ENCODE assay signal across 11 mouse cellular contexts in the genomic region with DNA sequence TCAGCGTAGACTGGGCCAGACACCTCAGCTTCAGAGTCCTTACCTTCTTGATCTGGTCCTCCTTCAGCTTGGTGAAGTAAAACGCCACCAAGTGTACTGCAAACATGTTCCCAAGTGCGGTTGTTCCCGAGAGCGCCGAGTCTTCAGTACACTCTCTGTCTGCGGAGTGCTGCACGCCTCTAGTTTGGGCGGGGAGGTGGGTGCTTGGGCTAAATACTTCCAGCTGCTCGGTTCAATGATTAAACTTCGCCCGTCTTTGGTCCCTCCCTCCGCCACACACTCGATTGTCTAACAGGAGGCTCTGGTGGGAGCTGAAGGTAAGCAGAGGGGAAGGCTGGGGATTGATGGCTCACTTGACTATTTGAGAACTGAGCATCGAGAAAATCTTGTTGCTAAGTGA. TPM values are rescaled to one million over a fixed set of nuclear protein-coding genes. Genes with fewer than 3 reads are reported as not detected.
DNase-seq lines count a peak whose midpoint lies in the region; ATAC-seq and TF ChIP-seq lines count a peak whose summit lies in the region.
"Had no signal": no experiment of that assay in that cellular context is flagged by ENCODE, and none has a peak within 500 bp of the region (broad histone marks: within the 10 kb centered on the region; RNA-seq: fewer than 3 reads in every experiment).

A gene (minus strand): TSS at position 237 of the 400 bp plus-strand sequence.

- TF ChIP-seq POLR2A in heart, adult 2 months (IDR thresholded peaks at IDR 0.05; ENCODE audit: insufficient read depth, low read depth, low read length): no peak

- H3K36me3 ChIP-seq in heart, embryonic 15.5 days: no peaks in the 10 kb centered on the region
- no peaks in the 10 kb centered on the region for H3K36me3 ChIP-seq in heart, adult 2 months (ENCODE audit: control insufficient read depth, insufficient read depth, low read length)
- H3K36me3 ChIP-seq in liver, embryonic 12.5 days: no peaks in the 10 kb centered on the region
- H3K36me3 ChIP-seq in stomach, embryonic 16.5 days (ENCODE audit: control insufficient read depth, insufficient read depth, low read length): no peaks in the 10 kb centered on the region

- H3K4me2 ChIP-seq in heart, embryonic 15.5 days: no peak within 1 kb of the TSS
- peak within 1 kb of the TSS; percentile 35 for H3K4me2 ChIP-seq in liver, embryonic 12.5 days
- peak within 1 kb of the TSS; percentile 31 for H3K4me2 ChIP-seq in stomach, embryonic 16.5 days (ENCODE audit: low read depth, low read length)

- DNase-seq in heart, adult 2 months: no peak
- peak; percentile 20 for DNase-seq in kidney, adult 18-20 months
- DNase-seq in ovary, postnatal 36 days (ENCODE audit: low spot score): no peak
- no peak for DNase-seq in adrenal gland, postnatal 25 days
- DNase-seq in cerebellum, adult 11 months: no peak
- DNase-seq: heart, postnatal 14 days had no signal

- intact Hi-C loops in heart, adult 2 months (cut with DNase I): no loop called here

- H3K9ac ChIP-seq in heart, embryonic 15.5 days: no peak within 1 kb of the TSS
- H3K9ac ChIP-seq in heart, adult 2 months (ENCODE audit: low read depth, low read length): no peak within 1 kb of the TSS
- no peak within 1 kb of the TSS for H3K9ac ChIP-seq in liver, embryonic 12.5 days
- H3K9ac ChIP-seq in stomach, embryonic 16.5 days (ENCODE audit: low read length): peak within 1 kb of the TSS; percentile 14

- TF ChIP-seq CTCF in heart, adult 2 months (IDR thresholded peaks at IDR 0.05): no peak

- ATAC-seq in heart, embryonic 15.5 days (replicated peaks; ENCODE audit: insufficient number of reproducible peaks, insufficient read depth, low FRiP score, low read depth): no peak
- ATAC-seq in liver, embryonic 12.5 days: peak; percentile 38; the same call in 1 of the 2 replicates
- peak; percentile 63; the same call in 1 of the 2 replicates for ATAC-seq in stomach, embryonic 16.5 days (ENCODE audit: insufficient read depth, low FRiP score)

- 61% methylated on average over 15 of the region's 15 CpGs for WGBS in heart, embryonic 15.5 days
- WGBS in heart, adult 2 months: 66% methylated on average over 15 of the region's 15 CpGs
- 50% methylated on average over 15 of the region's 15 CpGs for WGBS in liver, embryonic 12.5 days (ENCODE audit: insufficient replicate concordance)
- WGBS in stomach, embryonic 16.5 days: 37% methylated on average over 15 of the region's 15 CpGs

- H3K4me1 ChIP-seq in heart, embryonic 15.5 days (replicated peaks): peaks cover 14% of the 10 kb centered on the region
- H3K4me1 ChIP-seq in heart, adult 2 months (ENCODE audit: control insufficient read depth, insufficient read depth, low read length): no peaks in the 10 kb centered on the region
- peaks cover 13% of the 10 kb centered on the region for H3K4me1 ChIP-seq in liver, embryonic 12.5 days
- H3K4me1 ChIP-seq in stomach, embryonic 16.5 days (ENCODE audit: control insufficient read depth, insufficient read depth, low read length): peaks cover 5% of the 10 kb centered on the region; the same call in 1 of the 2 replicates

- H3K4me3 ChIP-seq in heart, embryonic 15.5 days: no peak within 1 kb of the TSS
- H3K4me3 ChIP-seq in heart, adult 2 months: no peak within 1 kb of the TSS
- H3K4me3 ChIP-seq in liver, embryonic 12.5 days: peak within 1 kb of the TSS; percentile 15; the same call in 1 of the 2 replicates
- H3K4me3 ChIP-seq in stomach, embryonic 16.5 days (replicated peaks; ENCODE audit: low read length): peak within 1 kb of the TSS; percentile 19

- H3K27me3 ChIP-seq in heart, embryonic 15.5 days: no peaks in the 10 kb centered on the region
- H3K27me3 ChIP-seq in heart, adult 2 months (ENCODE audit: control insufficient read depth, insufficient read depth, low read length): no peaks in the 10 kb centered on the region
- 0 out of 2 replicates have a peak, but pooled peaks cover 7% of the 10 kb centered on the region for H3K27me3 ChIP-seq in liver, embryonic 12.5 days (replicated peaks)
- H3K27me3 ChIP-seq in stomach, embryonic 16.5 days (ENCODE audit: control insufficient read depth, insufficient read depth, low read length): no peaks in the 10 kb centered on the region

- no peaks in the 10 kb centered on the region for H3K79me2 ChIP-seq in heart, adult 2 months (replicated peaks; ENCODE audit: control insufficient read depth, insufficient read depth, low read length)

- TF ChIP-seq EP300 in heart, adult 2 months (IDR thresholded peaks at IDR 0.05; ENCODE audit: insufficient read depth, low read depth, low read length): no peak

- no peaks in the 10 kb centered on the region for H3K9me3 ChIP-seq in heart, embryonic 15.5 days (replicated peaks)
- H3K9me3 ChIP-seq in liver, embryonic 12.5 days (replicated peaks): no peaks in the 10 kb centered on the region
- no peaks in the 10 kb centered on the region for H3K9me3 ChIP-seq in stomach, embryonic 16.5 days (replicated peaks; ENCODE audit: control insufficient read depth, low read length)

- peak within 1 kb of the TSS; percentile 52; the same call in 1 of the 2 replicates for H3K27ac ChIP-seq in heart, embryonic 15.5 days
- no peak within 1 kb of the TSS for H3K27ac ChIP-seq in heart, adult 2 months
- H3K27ac ChIP-seq in liver, embryonic 12.5 days: no peak within 1 kb of the TSS
- H3K27ac ChIP-seq in stomach, embryonic 16.5 days (ENCODE audit: low read length): peak within 1 kb of the TSS; percentile 23
- H3K27ac ChIP-seq: macrophage had no signal

RNA-seq across cellular contexts. Expression of the gene that starts here (rescaled TPM):
- polyA plus RNA-seq in heart, embryonic 15.5 days (2015; fragmentation: Nextera tagmentation; extraction: Ambion mirVana): 0.13 and 0.30 TPM in 2 replicates
- not detected for total RNA-seq in heart, adult 2 months (2021)
- not detected in 2 replicates for polyA plus RNA-seq in heart, adult 2 months (2012; rRNA removed)
- polyA plus RNA-seq in liver, embryonic 12.5 days (2016; fragmentation: Nextera tagmentation; extraction: Ambion mirVana): 6.9 and 7.8 TPM in 2 replicates
- polyA plus RNA-seq in stomach, embryonic 16.5 days (2015; fragmentation: Nextera tagmentation; extraction: Ambion mirVana): 15.6 and 17.4 TPM in 2 replicates
- total RNA-seq in adrenal gland, postnatal 25 days (2021): not detected in 2 replicates
- total RNA-seq: heart, postnatal 14 days had no signal
- polyA plus RNA-seq: forebrain, embryonic 11.5 days; macrophage had no signal

Comparison
In these comparisons a context has a peak if more than half of its experiments do, and no peak if none do; other contexts are left out.
1. H3K27ac ChIP-seq: peak in heart, embryonic 15.5 days (single experiment) and stomach, embryonic 16.5 days (single experiment); none in heart, adult 2 months (single experiment) and liver, embryonic 12.5 days (single experiment).
2. H3K4me3 ChIP-seq: peak in liver, embryonic 12.5 days (single experiment) and stomach, embryonic 16.5 days (single experiment); none in heart, embryonic 15.5 days (single experiment) and heart, adult 2 months (single experiment).